Mouse (Mus musculus): ENCODE measurements around the gene Musk.
A peak's percentile ranks its signal among the peaks of the same experiment; 100 is the strongest.

The Musk gene

GRCm38 (mm10) chr4:58317536-58317935 is 31.8 kb downstream of the Musk start:
- no peak for DNase-seq

- no peak for DNase-seq
These were observed 34.5 kb downstream of the Musk start for GRCm38 (mm10) chr4:58320293-58320692.

GRCm38 (mm10) chr4:58326746-58327145 is 41.0 kb downstream of the Musk start:
- DNase-seq: no peak

GRCm38 (mm10) chr4:58328231-58328630 is 42.5 kb downstream of the Musk start:
- no peak for DNase-seq

GRCm38 (mm10) chr4:58330016-58330415 is 44.3 kb downstream of the Musk start:
- no peak for DNase-seq

- peak in 1 of 2 experiments; percentile 21 for DNase-seq
These were observed 45.3 kb downstream of the Musk start for GRCm38 (mm10) chr4:58330864-58331638.

- no peak for DNase-seq
These were observed 46.6 kb downstream of the Musk start for GRCm38 (mm10) chr4:58332394-58332793.

GRCm38 (mm10) chr4:58336227-58336626 is 50.5 kb downstream of the Musk start:
- DNase-seq: no peak

GRCm38 (mm10) chr4:58339226-58339625 is 53.5 kb downstream of the Musk start:
- no peak for DNase-seq

GRCm38 (mm10) chr4:58350206-58350605 is 64.4 kb downstream of the Musk start:
- DNase-seq: no peak

- no peak for DNase-seq
These were observed 65.4 kb downstream of the Musk start for GRCm38 (mm10) chr4:58351165-58351564.

- no peak for DNase-seq
These were observed 65.8 kb downstream of the Musk start for GRCm38 (mm10) chr4:58351590-58351989.

GRCm38 (mm10) chr4:58358996-58359395 is 73.2 kb downstream of the Musk start:
- no peak for DNase-seq

- no peak for DNase-seq
These were observed 79.6 kb downstream of the Musk start for GRCm38 (mm10) chr4:58365321-58365720.

- DNase-seq: no peak
These were observed 85.3 kb downstream of the Musk start for GRCm38 (mm10) chr4:58371106-58371505.

- DNase-seq: no peak
These were observed 87.8 kb downstream of the Musk start for GRCm38 (mm10) chr4:58373599-58373998.

GRCm38 (mm10) chr4:58374141-58374870 is 88.5 kb downstream of the Musk start:
- DNase-seq: peak in 1 of 2 experiments; percentile 29

GRCm38 (mm10) chr4:58379186-58379585 is 93.4 kb downstream of the Musk start:
- no peak for DNase-seq

GRCm38 (mm10) chr4:58400861-58401341 is 115.1 kb downstream of the Musk start:
- DNase-seq: peak; percentile 33 to 40

- no peak for DNase-seq
These were observed 116.3 kb downstream of the Musk start for GRCm38 (mm10) chr4:58401973-58402501.

- DNase-seq: no peak
These were observed 127.7 kb downstream of the Musk start for GRCm38 (mm10) chr4:58413188-58414185.

- DNase-seq: no peak
These were observed 129.8 kb downstream of the Musk start for GRCm38 (mm10) chr4:58415537-58415936.

Data from lung, adult 18-20 months (tissue).